Mouse (Mus musculus) stomach, embryonic 15.5 days (tissue): ENCODE results near the gene Grid1. TPM values are rescaled to one million over a fixed set of nuclear protein-coding genes. Genes with fewer than 3 reads are reported as not detected.

ENCODE experiments used
- ATAC-seq: fragments of 200-750 bp; cut with Nextera tagmentation; 2 replicates; pipeline ENCODE4 v1.8.0; 2017; ENCODE audit warnings: low read depth, moderate number of reproducible peaks, moderate TSS enrichment; ENCODE audit not compliant: insufficient read depth, low FRiP score
- H3K27ac ChIP-seq: fragments of 300-500 bp; sonication (generic); 2 replicates; pipeline ENCODE4 v1.5.1; 2015; ENCODE audit warnings: mild to moderate bottlenecking, inconsistent platforms
- H3K27me3 ChIP-seq: fragments of 300-500 bp; sonication (generic); replicated peaks from 2 replicates; pipeline ENCODE4 v1.6.1; 2015; ENCODE audit warnings: inconsistent platforms
- H3K36me3 ChIP-seq: fragments of 300-500 bp; sonication (generic); 2 replicates; pipeline ENCODE4 v1.6.1; 2015; ENCODE audit warnings: inconsistent platforms
- H3K4me1 ChIP-seq: fragments of 300-500 bp; sonication (generic); 2 replicates; pipeline ENCODE4 v1.6.1; 2015; ENCODE audit warnings: inconsistent platforms
- H3K4me2 ChIP-seq: fragments of 300-500 bp; sonication (generic); 2 replicates; pipeline ENCODE4 v1.6.1; 2015; ENCODE audit warnings: mild to moderate bottlenecking, inconsistent platforms
- H3K4me3 ChIP-seq: fragments of 300-500 bp; sonication (generic); replicated peaks from 2 replicates; pipeline ENCODE4 v1.5.1; 2015; ENCODE audit warnings: inconsistent platforms
- H3K9ac ChIP-seq: fragments of 300-500 bp; sonication (generic); 2 replicates; pipeline ENCODE4 v1.6.1; 2015; ENCODE audit warnings: inconsistent platforms
- H3K9me3 ChIP-seq: fragments of 300-500 bp; sonication (generic); 2 replicates; pipeline ENCODE4 v1.6.1; 2016; ENCODE audit warnings: inconsistent platforms
- WGBS: fragments of 180-500 bp; shearing (Covaris S2); methylation state at CpG from one replicate; pipeline ENCODE4 v1.1.7; 2015; 5-methylcytosine and 5-hydroxymethylcytosine counted together
- polyA plus RNA-seq: library from polyadenylated mRNA; unstranded; fragments of >200 nt; fragmentation: Nextera tagmentation; extraction: Ambion mirVana; gene quantifications from 2 replicates; pipeline ENCODE4 v1.2.1, GENCODE M21; 2015

The Grid1 gene
- polyA plus RNA-seq, 1 experiment from 2014 or later = 0.76 TPM

GRCm38 (mm10) chr14:35107596-35107995 is 287.7 kb downstream of the Grid1 start:
- no peak for ATAC-seq
- WGBS = 68% methylated on average over 3 of the region's 3 CpGs
- no peak overlapping the region for H3K9ac ChIP-seq
- H3K9me3 ChIP-seq = no peaks in the 10 kb centered on the region
- no peaks in the 10 kb centered on the region for H3K36me3 ChIP-seq
- no peaks in the 10 kb centered on the region for H3K4me1 ChIP-seq
- no peak overlapping the region for H3K27ac ChIP-seq
- no peak overlapping the region for H3K4me2 ChIP-seq
- H3K4me3 ChIP-seq = no peak overlapping the region
- H3K27me3 ChIP-seq = no peaks in the 10 kb centered on the region

- H3K9me3 ChIP-seq = no peaks in the 10 kb centered on the region
- H3K9ac ChIP-seq = no peak overlapping the region
- H3K4me1 ChIP-seq = no peaks in the 10 kb centered on the region
- WGBS = 67% methylated on average over 1 of the region's 1 CpGs
- no peak overlapping the region for H3K4me2 ChIP-seq
- ATAC-seq = no peak
- H3K36me3 ChIP-seq = no peaks in the 10 kb centered on the region
- no peaks in the 10 kb centered on the region for H3K27me3 ChIP-seq
- H3K4me3 ChIP-seq = no peak overlapping the region
- no peak overlapping the region for H3K27ac ChIP-seq
Observed at GRCm38 (mm10) chr14:35110928-35111327, 291.0 kb downstream of the Grid1 start.

GRCm38 (mm10) chr14:35112327-35113275 is 292.7 kb downstream of the Grid1 start:
- H3K4me2 ChIP-seq = no peak overlapping the region
- no peaks in the 10 kb centered on the region for H3K4me1 ChIP-seq
- 52% methylated on average over 11 of the region's 11 CpGs for WGBS
- H3K9ac ChIP-seq = no peak overlapping the region
- H3K27ac ChIP-seq = no peak overlapping the region
- no peaks in the 10 kb centered on the region for H3K36me3 ChIP-seq
- no peaks in the 10 kb centered on the region for H3K27me3 ChIP-seq
- no peak for ATAC-seq
- no peak overlapping the region for H3K4me3 ChIP-seq
- H3K9me3 ChIP-seq = no peaks in the 10 kb centered on the region

GRCm38 (mm10) chr14:35113276-35113645 is 293.4 kb downstream of the Grid1 start:
- no peak overlapping the region for H3K9ac ChIP-seq
- ATAC-seq = no peak
- 69% methylated on average over 2 of the region's 2 CpGs for WGBS
- no peak overlapping the region for H3K4me2 ChIP-seq
- H3K4me1 ChIP-seq = no peaks in the 10 kb centered on the region
- no peaks in the 10 kb centered on the region for H3K27me3 ChIP-seq
- H3K4me3 ChIP-seq = no peak overlapping the region
- no peak overlapping the region for H3K27ac ChIP-seq
- H3K36me3 ChIP-seq = no peaks in the 10 kb centered on the region
- H3K9me3 ChIP-seq = no peaks in the 10 kb centered on the region

- no peak for ATAC-seq
- Histone ChIP-seq H3K4me3 (no peak overlapping the region), H3K9me3 (no peaks in the 10 kb centered on the region), H3K36me3 (no peaks in the 10 kb centered on the region), H3K4me1 (no peaks in the 10 kb centered on the region), H3K27me3 (no peaks in the 10 kb centered on the region), H3K4me2 (no peak overlapping the region), H3K9ac (no peak overlapping the region), H3K27ac (no peak overlapping the region)
- 74% methylated on average over 3 of the region's 3 CpGs for whole genome bisulfite sequencing
Observed at GRCm38 (mm10) chr14:35115913-35116312, 296.0 kb downstream of the Grid1 start.

- Histone ChIP-seq H3K36me3 (no peaks in the 10 kb centered on the region), H3K27me3 (no peaks in the 10 kb centered on the region), H3K9me3 (no peaks in the 10 kb centered on the region), H3K4me2 (no peak overlapping the region), H3K4me1 (no peaks in the 10 kb centered on the region), H3K4me3 (no peak overlapping the region), H3K9ac (no peak overlapping the region), H3K27ac (no peak overlapping the region)
- no peak for ATAC-seq
- 69% methylated on average over 2 of the region's 2 CpGs for WGBS
Observed at GRCm38 (mm10) chr14:35120089-35120488, 300.2 kb downstream of the Grid1 start.

- Histone ChIP-seq H3K27me3 (no peaks in the 10 kb centered on the region), H3K4me2 (no peak overlapping the region), H3K36me3 (no peaks in the 10 kb centered on the region), H3K27ac (no peak overlapping the region), H3K4me1 (no peaks in the 10 kb centered on the region), H3K4me3 (no peak overlapping the region), H3K9ac (no peak overlapping the region), H3K9me3 (no peaks in the 10 kb centered on the region)
- WGBS = 87% methylated on average over 4 of the region's 4 CpGs
- ATAC-seq = no peak
Observed at GRCm38 (mm10) chr14:35120905-35121304, 301.0 kb downstream of the Grid1 start.

- H3K9ac ChIP-seq = no peak overlapping the region
- 48% methylated on average over 3 of the region's 3 CpGs for WGBS
- H3K27ac ChIP-seq = no peak overlapping the region
- no peaks in the 10 kb centered on the region for H3K9me3 ChIP-seq
- no peak overlapping the region for H3K4me2 ChIP-seq
- H3K27me3 ChIP-seq = no peaks in the 10 kb centered on the region
- ATAC-seq = no peak
- H3K4me3 ChIP-seq = no peak overlapping the region
- H3K4me1 ChIP-seq = no peaks in the 10 kb centered on the region
- H3K36me3 ChIP-seq = no peaks in the 10 kb centered on the region
Observed at GRCm38 (mm10) chr14:35122111-35122510, 302.2 kb downstream of the Grid1 start.

- no peak for ATAC-seq
- Histone ChIP-seq H3K4me1 (no peaks in the 10 kb centered on the region), H3K9ac (no peak overlapping the region), H3K27ac (no peak overlapping the region), H3K27me3 (no peaks in the 10 kb centered on the region), H3K4me3 (no peak overlapping the region), H3K36me3 (no peaks in the 10 kb centered on the region), H3K9me3 (no peaks in the 10 kb centered on the region), H3K4me2 (no peak overlapping the region)
- 77% methylated on average over 5 of the region's 5 CpGs for WGBS
Observed at GRCm38 (mm10) chr14:35123260-35123875, 303.5 kb downstream of the Grid1 start.

- H3K27me3 ChIP-seq = no peaks in the 10 kb centered on the region
- H3K9me3 ChIP-seq = no peaks in the 10 kb centered on the region
- 76% methylated on average over 8 of the region's 8 CpGs for WGBS
- no peak overlapping the region for H3K4me2 ChIP-seq
- H3K4me1 ChIP-seq = no peaks in the 10 kb centered on the region
- H3K4me3 ChIP-seq = no peak overlapping the region
- H3K27ac ChIP-seq = no peak overlapping the region
- no peaks in the 10 kb centered on the region for H3K36me3 ChIP-seq
- no peak for ATAC-seq
- H3K9ac ChIP-seq = no peak overlapping the region
Observed at GRCm38 (mm10) chr14:35127616-35128015, 307.7 kb downstream of the Grid1 start.

- H3K4me3 ChIP-seq = no peak overlapping the region
- no peak overlapping the region for H3K9ac ChIP-seq
- 71% methylated on average over 2 of the region's 2 CpGs for WGBS
- no peak for ATAC-seq
- H3K36me3 ChIP-seq = no peaks in the 10 kb centered on the region
- H3K27me3 ChIP-seq = no peaks in the 10 kb centered on the region
- H3K9me3 ChIP-seq = no peaks in the 10 kb centered on the region
- no peak overlapping the region for H3K27ac ChIP-seq
- no peaks in the 10 kb centered on the region for H3K4me1 ChIP-seq
- H3K4me2 ChIP-seq = no peak overlapping the region
Observed at GRCm38 (mm10) chr14:35135056-35135455, 315.1 kb downstream of the Grid1 start.

- WGBS = 78% methylated on average over 7 of the region's 7 CpGs
- no peak overlapping the region for H3K9ac ChIP-seq
- no peaks in the 10 kb centered on the region for H3K9me3 ChIP-seq
- no peak overlapping the region for H3K4me3 ChIP-seq
- no peak overlapping the region for H3K27ac ChIP-seq
- no peaks in the 10 kb centered on the region for H3K4me1 ChIP-seq
- no peaks in the 10 kb centered on the region for H3K27me3 ChIP-seq
- ATAC-seq = no peak
- H3K36me3 ChIP-seq = no peaks in the 10 kb centered on the region
- no peak overlapping the region for H3K4me2 ChIP-seq
Observed at GRCm38 (mm10) chr14:35138069-35138468, 318.2 kb downstream of the Grid1 start.
